Mouse (Mus musculus) urinary bladder, postnatal 36 days (tissue): ENCODE results near the gene AC141477.1.

ENCODE experiments used
- DNase-seq, 2 experiments: peaks; one replicate each; pipeline ENCODE4 v3.0.0; 2022; ENCODE audit warnings: low spot score in 2 of 2, mixed read lengths in 1 of 2

AC141477.1 gene

DNA sequence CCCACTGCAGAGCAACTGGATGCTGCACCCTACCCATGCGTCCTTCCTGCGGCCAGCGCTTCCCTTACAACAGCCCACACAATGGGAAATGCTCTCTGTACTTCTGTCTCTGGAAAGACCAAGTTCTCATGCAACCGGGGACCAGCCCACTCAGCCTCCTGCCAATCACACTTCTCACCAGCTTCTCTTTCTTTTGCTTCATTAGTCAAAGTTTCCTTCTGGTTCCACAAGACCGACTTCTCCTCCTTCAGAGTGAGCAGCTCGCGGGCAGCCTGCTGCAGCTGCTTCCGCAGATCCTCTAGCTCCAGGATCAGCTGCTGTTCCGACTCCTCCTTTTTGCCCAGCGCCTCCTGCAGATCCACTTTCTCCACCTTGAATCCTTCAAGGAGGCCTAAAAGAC, 31.7 kb downstream of the AC141477.1 start:
- DNase-seq: no peak

DNA sequence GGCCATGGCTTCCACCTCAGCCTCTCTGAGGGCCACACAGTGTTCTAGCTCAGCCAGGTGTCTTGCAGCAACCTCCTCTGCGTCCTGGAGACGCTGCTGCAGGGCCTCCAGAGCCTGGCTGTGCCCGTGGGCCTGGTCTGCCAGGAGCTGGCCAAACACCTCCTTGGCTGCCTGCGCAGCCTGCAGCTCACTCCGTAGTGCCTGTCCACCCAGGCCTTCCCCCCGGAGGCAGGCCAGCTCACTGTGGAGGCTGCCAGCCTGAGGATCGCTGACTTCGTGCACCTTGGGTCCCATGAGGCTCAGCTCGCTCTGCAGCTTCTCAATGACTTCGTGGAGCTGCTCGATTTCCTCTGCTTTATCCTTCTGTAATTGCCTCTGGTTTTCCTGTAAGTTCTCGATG, 47.6 kb downstream of the AC141477.1 start:
- DNase-seq: no peak

DNA sequence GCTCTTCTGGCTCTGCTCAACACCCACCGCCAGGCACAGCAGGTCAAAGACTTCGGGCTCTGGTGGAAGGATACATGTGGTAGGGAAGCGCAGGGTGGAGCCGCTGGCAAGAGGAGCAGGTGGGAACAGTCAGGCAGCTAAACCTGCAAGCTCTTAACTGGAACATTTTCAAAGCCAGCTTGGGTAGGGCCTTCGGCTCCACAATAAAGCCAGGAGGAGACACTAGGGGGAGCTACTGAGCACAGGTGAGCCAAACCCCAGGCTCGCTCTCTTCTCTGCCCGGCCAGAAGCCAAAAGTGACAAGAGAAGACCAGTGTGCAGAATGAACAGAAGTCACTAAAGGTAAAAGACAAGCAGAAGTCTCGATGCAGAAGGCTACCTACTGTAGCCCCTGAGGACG, 48.5 kb downstream of the AC141477.1 start:
- DNase-seq: no peak

DNA sequence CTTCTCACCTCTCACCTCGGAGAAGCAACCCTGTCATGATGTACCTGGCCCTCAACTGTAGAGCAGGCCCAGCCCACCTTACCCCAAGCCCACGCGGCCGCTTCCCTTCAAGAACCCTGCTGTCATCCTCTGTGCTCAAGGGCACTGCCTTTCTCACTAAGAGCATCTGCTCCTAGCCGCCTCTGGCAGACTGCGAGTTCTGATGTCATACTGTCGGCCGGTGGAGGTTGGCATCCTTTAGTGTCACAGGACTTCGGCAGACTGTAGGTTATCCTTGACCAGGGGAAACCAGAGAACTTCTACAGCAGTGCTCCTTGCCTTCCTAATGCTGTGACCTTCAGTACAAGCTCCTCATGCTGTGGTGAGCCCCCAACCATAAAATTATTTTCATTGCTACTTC, 49.1 kb downstream of the AC141477.1 start:
- no peak for DNase-seq
